Mouse (Mus musculus) right cerebral cortex, postnatal 36 days (tissue): ENCODE data around the gene Tspyl2.
"Not testable (repeated sequence)": the region's sequence is repeated elsewhere in the genome, so short reads cannot be mapped to it uniquely, and the experiment has no call there.

Source experiments
- DNase-seq, 2 experiments: peaks; one replicate each; pipeline ENCODE4 v3.0.0; 2022; ENCODE audit warnings: low spot score in 2 of 2, mixed read lengths in 1 of 2

Gene Tspyl2

GRCm38 (mm10) chrX:152342358-152342901, at the start of gene Tspyl2:
Tspyl2 (minus strand) TSS chrX:152342425.
- DNase-seq, result peak; percentile 93 to 95

- peak; percentile 38 to 41 for DNase-seq
These were observed 26.4 kb upstream of the Tspyl2 start, which contains the start of gene Gpr173 for GRCm38 (mm10) chrX:152368397-152369273. Gpr173 (minus strand) TSS chrX:152368704.

- no peak for DNase-seq
These were observed 25.8 kb upstream of the Tspyl2 start for GRCm38 (mm10) chrX:152368054-152368396.

GRCm38 (mm10) chrX:152366418-152366817, 24.2 kb upstream of the Tspyl2 start:
- DNase-seq, result no peak

- no peak for DNase-seq
These were observed 10.4 kb upstream of the Tspyl2 start for GRCm38 (mm10) chrX:152352553-152353153.

- no peak for DNase-seq
These were observed 4.8 kb upstream of the Tspyl2 start for GRCm38 (mm10) chrX:152347041-152347440.

GRCm38 (mm10) chrX:152346587-152346986, 4.4 kb upstream of the Tspyl2 start:
- DNase-seq, result no peak

- no peak for DNase-seq
These were observed 678 bp upstream of the Tspyl2 start for GRCm38 (mm10) chrX:152342903-152343302.

GRCm38 (mm10) chrX:152341496-152341895, 729 bp downstream of the Tspyl2 start:
- no peak for DNase-seq

- peak; percentile 83 to 91 for DNase-seq
These were observed 5.5 kb downstream of the Tspyl2 start for GRCm38 (mm10) chrX:152336546-152337332.

- DNase-seq, result not testable (repeated sequence)
These were observed 6.1 kb downstream of the Tspyl2 start for GRCm38 (mm10) chrX:152336123-152336522.

GRCm38 (mm10) chrX:152329400-152329799, 12.8 kb downstream of the Tspyl2 start:
- DNase-seq, result not testable (repeated sequence)

GRCm38 (mm10) chrX:152327689-152328052, 14.6 kb downstream of the Tspyl2 start:
- DNase-seq, result no peak

GRCm38 (mm10) chrX:152326996-152327688, 15.1 kb downstream of the Tspyl2 start, which contains the start of gene Kantr:
Kantr (minus strand) TSS chrX:152327495.
- DNase-seq, result peak; percentile 72 to 79

GRCm38 (mm10) chrX:152323584-152323983, 18.6 kb downstream of the Tspyl2 start:
- no peak for DNase-seq

GRCm38 (mm10) chrX:152322776-152323175, 19.4 kb downstream of the Tspyl2 start:
- DNase-seq, result no peak

- DNase-seq, result no peak
These were observed 21.7 kb downstream of the Tspyl2 start for GRCm38 (mm10) chrX:152320535-152320934.

GRCm38 (mm10) chrX:152307942-152308341, 34.3 kb downstream of the Tspyl2 start:
- no peak for DNase-seq

- no peak for DNase-seq
These were observed 34.9 kb downstream of the Tspyl2 start for GRCm38 (mm10) chrX:152307371-152307770.

- DNase-seq, result no peak
These were observed 36.0 kb downstream of the Tspyl2 start for GRCm38 (mm10) chrX:152306224-152306623.

- not testable (repeated sequence) for DNase-seq
These were observed 55.2 kb downstream of the Tspyl2 start for GRCm38 (mm10) chrX:152287026-152287425.
